Mouse (Mus musculus) olfactory bulb, adult 2 months (tissue): Measurements from ENCODE around the gene Sidt2.

Experiments
- CTCF ChIP-seq: fragments of 200-500 bp; IDR thresholded peaks from 2 replicates; pipeline ENCODE4 v1.5.1; 2012; ENCODE audit warnings: low read depth, mild to moderate bottlenecking, low read length, moderate library complexity; ENCODE audit not compliant: insufficient read depth
- POLR2A ChIP-seq: fragments of 200-500 bp; IDR thresholded peaks from 2 replicates; pipeline ENCODE4 v1.6.1; 2012; ENCODE audit warnings: mild to moderate bottlenecking, low read depth, low read length, moderate library complexity; ENCODE audit not compliant: insufficient read depth

GRCm38 (mm10) chr9:45952057-45952456 lies 3.0 kb downstream of the Sidt2 start:
- TF ChIP-seq POLR2A (no peak), CTCF (no peak)
